Comparison of ENCODE assay signal across 8 mouse cellular contexts in genomic region chr4:139130701-139131549, GRCm38 (mm10). TPM values are rescaled to one million over a fixed set of nuclear protein-coding genes. Genes with fewer than 3 reads are reported as not detected.
DNase-seq lines count a peak whose midpoint lies in the region; ATAC-seq and TF ChIP-seq lines count a peak whose summit lies in the region.

Gene Minos1, minus strand, starts transcription at chr4:139131113.

- no peak for TF ChIP-seq CTCF in lung, postnatal 0 days (IDR thresholded peaks at IDR 0.05)

- H3K27ac ChIP-seq in hindbrain, embryonic 10.5 days = peak within 1 kb of the TSS; percentile 94
- peak within 1 kb of the TSS; percentile 93 for H3K27ac ChIP-seq in lung, postnatal 0 days (ENCODE audit: low read length)

- DNase-seq in MN1 (ENCODE audit: low spot score) = peak; percentile 100
- peak; percentile 98 for DNase-seq in cerebellum, adult 9-10 months
- DNase-seq in hindbrain, embryonic 10.5 days (ENCODE audit: low spot score) = peak; percentile 97
- DNase-seq in layer of hippocampus, adult 9-11 months = peak; percentile 98
- peak; percentile 99 for DNase-seq in lung, postnatal 0 days (ENCODE audit: low spot score)
- DNase-seq in ovary, postnatal 14 days (ENCODE audit: low spot score) = peak; percentile 96
- DNase-seq in thymus, postnatal 14 days = peak; percentile 97

- WGBS in hindbrain, embryonic 10.5 days = under 1% methylated on average over 63 of the region's 63 CpGs
- WGBS in lung, postnatal 0 days = 1% methylated on average over 63 of the region's 63 CpGs

- no peaks in the 10 kb centered on the region for H3K27me3 ChIP-seq in hindbrain, embryonic 10.5 days (ENCODE audit: insufficient read depth, poor library complexity, severe bottlenecking)
- H3K27me3 ChIP-seq in lung, postnatal 0 days (replicated peaks; ENCODE audit: insufficient read depth, low read length) = no peaks in the 10 kb centered on the region

- peak within 1 kb of the TSS; percentile 93 for H3K4me2 ChIP-seq in lung, postnatal 0 days (replicated peaks; ENCODE audit: low read depth, low read length)

- H3K9me3 ChIP-seq in hindbrain, embryonic 10.5 days = peaks cover 7% of the 10 kb centered on the region
- no peaks in the 10 kb centered on the region for H3K9me3 ChIP-seq in lung, postnatal 0 days (ENCODE audit: low read length)

- H3K9ac ChIP-seq in lung, postnatal 0 days (replicated peaks; ENCODE audit: low read depth) = peak within 1 kb of the TSS; percentile 90

- ATAC-seq in frontal cortex, adult (ENCODE audit: low TSS enrichment) = peak; percentile 99
- peak; percentile 99 for ATAC-seq in lung, postnatal 0 days

- TF ChIP-seq EP300 in lung, postnatal 0 days (IDR thresholded peaks at IDR 0.05) = peak; percentile 98

- peaks cover 28% of the 10 kb centered on the region for H3K4me1 ChIP-seq in hindbrain, embryonic 10.5 days (replicated peaks)
- peaks cover 5% of the 10 kb centered on the region; the same call in 1 of the 2 replicates for H3K4me1 ChIP-seq in lung, postnatal 0 days (ENCODE audit: insufficient read depth, low read depth, low read length)

- H3K4me3 ChIP-seq in hindbrain, embryonic 10.5 days = peak within 1 kb of the TSS; percentile 85
- H3K4me3 ChIP-seq in lung, postnatal 0 days (ENCODE audit: low read depth, low read length) = peak within 1 kb of the TSS; percentile 88

- H3K36me3 ChIP-seq in hindbrain, embryonic 10.5 days = peaks cover 13% of the 10 kb centered on the region
- H3K36me3 ChIP-seq in lung, postnatal 0 days (ENCODE audit: insufficient read depth, low read length) = no peaks in the 10 kb centered on the region

RNA-seq across cellular contexts. Expression of gene Minos1, which starts in this region (rescaled TPM):
- 377 and 428 TPM in 2 replicates for polyA plus RNA-seq in hindbrain, embryonic 10.5 days (2016; fragmentation: Nextera tagmentation; extraction: Ambion mirVana)
- polyA plus RNA-seq in lung, postnatal 0 days (2015; fragmentation: Nextera tagmentation; extraction: Ambion mirVana) = 474 and 487 TPM in 2 replicates

Comparison
In these comparisons a context has a peak if more than half of its experiments do, and no peak if none do; other contexts are left out.
1. Peak in every context shown above with its lines: DNase-seq, ATAC-seq, H3K4me3 ChIP-seq and H3K27ac ChIP-seq.